Mouse (Mus musculus): ENCODE data around the gene Thsd4.

Thsd4 gene

GRCm38 (mm10) chr9:60269807-60270206 lies 252.0 kb downstream of the Thsd4 start:
- DNase-seq (ENCODE audit: low read depth, low spot score): no peak

- no peak for DNase-seq (ENCODE audit: low read depth, low spot score)
Observed at GRCm38 (mm10) chr9:60267273-60267626, 254.6 kb downstream of the Thsd4 start.

DNA sequence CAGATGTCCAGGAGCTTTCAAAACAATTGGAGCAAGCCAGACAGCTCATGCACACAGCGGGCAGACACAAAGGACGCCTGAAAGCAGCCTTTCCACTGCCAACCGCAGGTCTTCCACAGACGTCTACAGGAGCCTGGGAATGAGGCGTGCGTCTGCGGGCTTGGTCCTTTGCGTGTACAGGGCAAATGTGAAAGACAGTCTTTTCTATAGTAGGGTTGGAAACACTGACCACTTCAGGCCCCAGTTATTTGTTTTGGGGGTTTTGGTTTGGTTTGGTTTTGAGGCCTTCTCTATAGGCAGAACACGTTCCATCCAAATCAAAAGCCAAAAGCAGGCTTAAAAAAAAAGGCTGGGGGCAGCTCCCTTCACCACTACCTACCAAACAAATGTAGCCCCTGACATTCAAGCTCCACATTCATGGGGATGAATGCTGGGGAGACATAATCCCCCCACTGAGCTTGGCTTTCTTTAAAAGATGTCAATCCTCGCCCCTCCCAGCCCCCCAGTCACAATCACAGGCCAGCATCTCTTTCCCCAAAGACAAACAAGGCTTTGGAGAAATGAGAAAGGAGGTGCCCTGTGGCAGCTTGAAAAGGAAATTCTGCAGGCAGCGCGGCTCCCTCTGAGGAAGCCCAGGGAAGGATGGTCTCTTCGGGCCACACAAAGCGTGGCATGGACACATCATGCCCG lies 255.1 kb downstream of the Thsd4 start:
- DNase-seq (ENCODE audit: low read depth, low spot score): no peak

GRCm38 (mm10) chr9:60264586-60265325 lies 257.1 kb downstream of the Thsd4 start:
- DNase-seq (ENCODE audit: low read depth, low spot score): no peak

GRCm38 (mm10) chr9:60262515-60263140 lies 259.2 kb downstream of the Thsd4 start:
- no peak for DNase-seq (ENCODE audit: low read depth, low spot score)

DNA sequence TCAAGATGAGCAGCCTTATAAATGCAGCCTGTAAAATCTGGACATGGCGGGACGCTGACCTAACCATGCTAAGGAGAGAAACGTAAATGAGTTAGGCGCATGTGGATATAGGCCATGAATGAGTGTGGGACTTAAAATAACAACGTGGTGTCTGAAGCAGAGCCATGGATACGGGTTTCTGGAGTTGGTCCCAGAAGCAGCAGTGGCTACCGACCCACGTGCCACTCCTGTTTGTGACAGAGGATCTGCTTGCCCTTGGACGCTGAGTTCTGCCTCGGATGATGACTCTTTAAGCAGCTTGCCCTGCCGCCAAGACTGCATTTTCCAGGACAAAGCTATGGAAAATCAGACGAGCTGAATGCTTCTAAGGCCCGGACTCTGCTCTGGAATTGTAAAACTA lies 262.2 kb downstream of the Thsd4 start:
- peak; percentile 33 for DNase-seq (ENCODE audit: low read depth, low spot score)

- DNase-seq (ENCODE audit: low read depth, low spot score): no peak
Observed at GRCm38 (mm10) chr9:60251765-60252164, 270.1 kb downstream of the Thsd4 start.

- DNase-seq (ENCODE audit: low read depth, low spot score): no peak
Observed at GRCm38 (mm10) chr9:60250403-60250802, 271.4 kb downstream of the Thsd4 start.

DNA sequence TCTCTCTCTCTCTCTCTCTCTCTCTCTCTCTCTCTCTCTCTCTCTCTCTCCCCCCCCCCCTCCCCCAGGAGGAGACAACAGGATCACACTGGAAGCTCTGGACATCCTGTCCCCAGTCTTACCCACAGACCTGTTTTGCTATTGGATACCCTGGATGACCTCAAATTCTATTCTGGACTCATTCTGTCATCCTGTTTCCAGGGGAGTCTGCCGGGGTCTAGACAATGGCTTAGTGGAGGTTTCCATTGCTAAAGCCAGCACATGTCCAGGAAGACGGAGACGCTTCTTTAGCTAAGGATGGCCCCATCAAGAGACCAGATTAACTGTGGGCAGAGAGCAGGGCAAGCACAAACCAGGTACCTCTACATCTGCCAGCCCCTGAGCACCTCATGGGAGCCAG lies 273.8 kb downstream of the Thsd4 start:
- no peak for DNase-seq (ENCODE audit: low read depth, low spot score)

DNA sequence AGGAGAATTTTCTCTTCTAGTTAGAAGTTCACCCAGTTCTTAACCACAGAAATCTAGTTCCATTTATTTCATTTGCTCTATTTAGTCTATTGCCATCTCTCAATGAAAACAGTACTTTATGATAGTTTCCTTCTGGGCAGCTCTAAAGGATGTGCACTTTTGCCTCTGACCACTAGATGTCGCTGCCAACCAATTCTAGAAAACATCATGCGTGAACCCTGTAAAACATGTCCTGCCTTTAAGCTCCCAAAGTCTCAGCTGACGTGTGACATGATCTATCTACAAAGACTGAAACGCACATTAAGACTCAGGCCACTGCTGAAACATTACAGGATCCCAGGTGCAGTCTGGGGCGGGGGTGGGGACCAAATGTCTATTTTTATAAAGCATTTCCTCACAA lies 276.9 kb downstream of the Thsd4 start:
- peak; percentile 29 for DNase-seq (ENCODE audit: low read depth, low spot score)

DNA sequence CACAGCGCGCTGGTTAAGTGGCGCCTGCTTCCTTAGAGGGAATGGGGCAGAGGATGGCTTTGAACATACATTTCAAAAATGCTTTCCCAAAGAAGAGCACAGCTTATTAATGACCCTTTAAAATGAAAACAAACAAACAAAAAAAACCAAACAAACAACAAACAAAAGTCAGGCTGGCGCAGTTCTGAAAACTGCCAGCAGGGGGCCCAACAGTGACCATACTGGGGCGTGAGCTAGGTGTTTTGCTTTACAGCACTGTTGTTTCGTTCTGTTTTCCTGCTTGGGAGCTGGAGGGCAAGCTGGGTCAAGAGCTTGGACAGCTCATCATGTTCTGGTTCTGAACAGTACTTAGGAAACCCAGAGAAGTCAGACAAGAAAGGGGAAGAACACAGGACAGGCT lies 278.3 kb downstream of the Thsd4 start:
- no peak for DNase-seq (ENCODE audit: low read depth, low spot score)

- DNase-seq (ENCODE audit: low read depth, low spot score): no peak
Observed at GRCm38 (mm10) chr9:60237667-60238066, 284.2 kb downstream of the Thsd4 start.

- DNase-seq (ENCODE audit: low read depth, low spot score): no peak
Observed at GRCm38 (mm10) chr9:60236155-60236554, 285.7 kb downstream of the Thsd4 start.

DNA sequence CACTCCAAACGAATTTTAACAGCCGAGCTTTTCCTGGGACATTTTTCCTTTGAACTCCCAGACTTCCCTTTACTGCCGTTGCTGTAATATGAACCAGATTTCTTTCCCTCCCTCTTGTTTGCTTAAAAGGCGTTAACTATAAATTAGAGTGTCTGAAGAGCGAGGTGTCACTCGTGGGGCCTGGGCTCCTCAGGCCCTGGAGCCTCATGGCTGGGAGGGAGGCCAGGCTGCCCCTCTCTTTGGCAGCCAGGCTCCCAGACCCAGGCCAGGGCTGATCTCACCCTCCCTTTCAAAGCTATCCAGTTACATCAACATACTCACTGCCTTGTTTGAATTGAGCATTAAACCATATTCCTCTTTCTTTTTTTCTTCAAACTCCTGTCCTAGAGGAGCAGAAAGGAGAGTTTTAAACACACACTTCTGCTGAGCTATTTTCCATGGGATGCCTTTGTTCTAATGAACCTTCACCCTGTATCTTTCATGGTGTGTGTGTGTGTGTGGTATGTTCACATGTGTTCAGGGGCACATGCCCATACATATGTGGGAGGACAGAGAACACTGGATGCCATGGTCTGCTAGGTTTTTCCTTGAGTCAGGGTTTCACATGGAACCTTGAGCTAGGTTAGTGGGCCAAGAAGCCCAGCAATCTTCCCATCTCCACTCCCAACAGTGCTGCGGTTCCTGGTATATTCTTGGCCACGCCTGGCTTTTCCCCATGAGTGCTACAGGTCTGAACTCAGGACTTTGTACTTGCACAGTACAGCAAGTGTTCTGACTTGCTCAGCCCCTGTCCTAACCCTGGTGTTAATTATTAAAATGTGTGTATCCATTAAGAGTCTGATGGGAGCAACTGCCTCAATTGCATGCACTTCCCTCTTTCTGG lies 287.4 kb downstream of the Thsd4 start:
- no peak for DNase-seq (ENCODE audit: low read depth, low spot score)

DNA sequence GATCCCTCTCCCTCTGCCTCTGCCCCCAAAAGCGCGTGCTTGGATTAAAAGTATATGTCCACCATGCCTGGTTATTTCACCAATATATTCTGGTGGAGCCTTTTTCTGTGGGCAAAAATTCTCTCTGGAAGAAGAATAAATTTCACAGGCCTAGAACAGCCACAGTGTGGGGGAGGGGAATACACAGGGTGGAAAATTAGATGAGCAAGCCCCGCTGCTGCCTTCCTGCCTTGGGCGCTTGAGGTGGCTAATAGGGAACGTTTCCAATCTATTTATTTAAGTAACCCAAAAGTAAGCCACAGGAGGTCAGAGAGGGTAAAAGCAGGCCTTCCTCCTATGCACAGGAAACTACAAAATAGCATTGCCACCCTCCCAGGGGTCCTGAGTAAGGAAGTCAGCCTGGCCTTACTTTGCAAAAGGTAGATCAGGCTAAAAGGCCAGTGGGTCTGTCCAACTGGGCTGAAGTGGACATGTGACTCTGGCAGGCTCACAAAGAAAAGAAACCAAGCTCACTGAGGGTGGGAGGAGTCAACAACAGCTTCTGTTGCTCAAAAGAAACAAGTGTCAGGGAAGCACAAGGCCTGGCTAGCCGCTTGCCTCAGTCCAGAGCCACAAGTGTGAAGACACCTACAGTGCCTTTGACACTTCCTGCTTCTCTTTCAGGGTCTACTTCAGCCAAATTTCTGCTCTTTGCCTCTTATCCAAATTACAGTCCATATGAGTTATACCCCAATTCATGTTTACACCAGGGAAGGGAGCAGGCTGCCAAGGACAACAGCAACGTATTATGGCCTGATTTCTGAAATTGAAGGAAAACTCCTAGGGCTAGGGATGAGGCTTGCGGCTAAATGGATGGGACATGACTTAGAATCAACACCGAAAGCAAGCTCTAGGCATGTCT lies 289.6 kb downstream of the Thsd4 start:
- DNase-seq (ENCODE audit: low read depth, low spot score): no peak

DNA sequence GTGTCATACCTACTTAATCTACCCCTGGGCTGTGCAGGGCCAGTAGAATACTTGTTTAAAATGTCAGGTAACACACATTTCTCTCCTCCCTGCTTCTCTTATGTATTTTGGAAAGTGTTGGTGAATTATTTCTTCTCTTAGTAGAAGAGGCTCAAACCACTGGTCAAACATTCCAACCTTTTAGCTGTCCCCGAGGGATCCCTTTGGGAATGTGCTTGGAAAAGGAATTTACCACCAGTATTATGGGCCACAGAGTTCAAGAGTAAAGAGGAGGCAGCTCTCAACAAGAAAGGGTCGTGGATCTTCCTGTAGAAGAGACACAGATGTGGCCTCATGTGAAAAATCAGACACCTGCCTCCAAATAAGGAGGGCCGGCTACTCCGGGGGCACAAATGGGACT lies 292.4 kb downstream of the Thsd4 start:
- DNase-seq (ENCODE audit: low read depth, low spot score): no peak

DNA sequence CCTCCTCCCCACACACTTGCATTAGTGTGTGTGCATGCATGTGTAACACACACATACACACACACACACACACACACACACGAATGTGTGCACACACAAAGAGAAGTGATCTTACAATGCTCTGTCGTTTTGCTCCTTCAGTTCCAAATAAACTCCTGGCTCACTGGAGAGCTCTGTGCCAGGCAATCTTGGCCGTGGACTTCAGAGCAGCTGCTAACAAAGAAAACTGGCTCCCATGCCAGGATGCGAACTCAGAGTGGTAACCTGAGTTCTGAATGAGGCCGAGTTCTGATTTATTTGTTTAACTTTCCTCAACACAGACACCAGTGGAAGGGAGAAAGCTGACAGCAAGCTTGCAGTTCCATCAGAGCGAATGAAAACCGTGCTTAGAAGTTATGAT lies 294.1 kb downstream of the Thsd4 start:
- DNase-seq (ENCODE audit: low read depth, low spot score): peak; percentile 31

- peak; percentile 19 for DNase-seq (ENCODE audit: low read depth, low spot score)
Observed at GRCm38 (mm10) chr9:60226679-60227078, 295.2 kb downstream of the Thsd4 start.

- DNase-seq (ENCODE audit: low read depth, low spot score): peak; percentile 82
Observed at GRCm38 (mm10) chr9:60226155-60226554, 295.7 kb downstream of the Thsd4 start.

DNA sequence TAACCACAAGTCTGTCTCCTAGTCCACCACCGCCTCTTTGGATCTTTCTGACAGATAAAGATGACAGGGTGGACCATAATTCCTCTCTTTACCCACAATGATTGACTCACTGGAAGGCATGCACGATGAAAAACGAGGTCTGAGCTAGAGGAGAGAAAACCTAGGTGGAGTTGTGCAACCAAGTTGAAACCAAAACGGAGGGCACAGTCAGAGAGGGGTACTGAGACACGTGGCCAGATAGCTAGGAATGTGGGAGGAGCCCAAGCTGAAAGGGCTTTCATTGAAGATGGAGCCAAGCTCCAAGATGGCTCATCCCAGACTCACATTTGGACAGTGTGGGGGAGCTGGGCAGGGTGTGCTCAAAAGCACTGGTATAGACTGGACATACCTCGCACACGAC lies 296.4 kb downstream of the Thsd4 start:
- no peak for DNase-seq (ENCODE audit: low read depth, low spot score)

Data from telencephalon, adult 2 months (tissue).